Mouse (Mus musculus) left cerebral cortex, postnatal 10 days (tissue): ENCODE data around the gene Ublcp1. TPM values are rescaled to one million over a fixed set of nuclear protein-coding genes. Genes with fewer than 3 reads are reported as not detected.

Experiments used
- DNase-seq, 2 experiments: peaks; one replicate each; pipeline ENCODE4 v3.0.0; 2021 to 2022; ENCODE audit warnings: low spot score in 2 of 2, mixed read lengths in 1 of 2; ENCODE audit errors: extremely low spot score in 1 of 2
- intact Hi-C: fragments of 180-260 bp; cut with DNase I; formaldehyde crosslinking; loops from one replicate; pipeline ENCODE4 v1.15.1; 2025
- microRNA-seq: library from miRNA; unstranded; fragments of <30 nt; microRNA quantifications from one replicate; pipeline ENCODE4 v1.2.0, GENCODE M21; 2022
- total RNA-seq, 2 experiments: library from RNA; stranded (reverse); gene quantifications; 2 replicates each; pipeline ENCODE4 v1.2.3; 2021

Ublcp1 gene
- total RNA-seq, 2 experiments from 2014 or later: 33.7 to 37.9 TPM

DNA sequence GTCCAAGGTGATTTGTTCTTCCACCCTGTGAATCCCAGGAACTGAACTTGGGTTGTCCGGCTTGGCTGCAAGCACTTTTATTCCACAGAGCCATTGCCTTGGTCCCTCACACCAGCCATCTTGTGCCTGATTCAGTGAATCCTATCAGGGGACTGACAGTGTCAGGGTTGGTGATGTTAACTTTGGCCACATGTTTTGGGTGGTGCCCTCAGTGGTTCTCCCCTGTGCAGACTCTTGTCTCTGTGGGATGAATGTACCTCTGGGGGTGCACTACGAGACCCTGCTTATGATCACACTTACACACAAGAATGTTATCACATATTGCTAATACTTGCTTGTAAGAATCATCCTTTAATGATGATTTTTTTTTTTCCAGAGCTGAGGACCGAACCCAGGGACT is 40.3 kb downstream of the Ublcp1 start:
- DNase-seq: no peak
- intact Hi-C loops: no loop called here

DNA sequence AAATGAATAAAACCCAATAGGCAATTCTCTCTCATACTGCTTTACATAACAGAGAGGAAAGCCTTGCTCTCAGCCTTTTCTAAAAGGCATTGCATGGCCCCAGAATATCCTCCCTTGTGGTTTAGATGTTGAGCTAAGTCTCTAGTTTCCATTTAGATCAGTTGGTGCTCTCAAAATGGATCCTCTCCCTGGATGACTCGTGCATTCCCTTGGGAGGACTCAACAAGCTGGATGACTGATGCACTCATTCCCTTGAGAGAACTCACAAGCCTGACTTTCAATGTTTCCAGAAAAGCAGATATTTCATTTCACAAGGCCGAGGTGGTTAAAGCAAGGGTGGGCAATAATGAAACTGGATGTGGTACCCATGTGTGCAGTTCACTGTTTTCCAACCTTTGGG is 42.3 kb downstream of the Ublcp1 start:
- DNase-seq: no peak
- intact Hi-C loops: no loop called here

DNA sequence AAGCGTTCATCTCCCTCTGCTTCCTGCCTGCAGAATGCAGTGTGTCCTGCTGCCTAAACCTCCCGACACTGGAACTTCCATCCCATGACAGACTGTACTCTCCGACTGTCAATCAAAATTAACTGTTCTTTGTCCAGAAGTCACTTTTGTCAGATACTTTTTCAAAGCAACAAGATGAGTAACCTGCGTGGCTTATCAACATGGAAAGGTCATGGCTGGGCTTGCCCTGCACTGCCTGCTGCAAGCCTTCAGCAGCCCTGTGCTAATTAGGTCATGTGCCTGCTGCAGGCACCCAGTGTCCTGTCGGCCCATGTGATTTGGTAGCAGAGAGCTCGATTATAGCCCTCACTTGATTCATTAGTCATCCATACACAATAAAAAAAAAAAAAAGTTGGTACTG is 44.7 kb downstream of the Ublcp1 start:
- intact Hi-C loops: no loop called here
- DNase-seq: no peak

DNA sequence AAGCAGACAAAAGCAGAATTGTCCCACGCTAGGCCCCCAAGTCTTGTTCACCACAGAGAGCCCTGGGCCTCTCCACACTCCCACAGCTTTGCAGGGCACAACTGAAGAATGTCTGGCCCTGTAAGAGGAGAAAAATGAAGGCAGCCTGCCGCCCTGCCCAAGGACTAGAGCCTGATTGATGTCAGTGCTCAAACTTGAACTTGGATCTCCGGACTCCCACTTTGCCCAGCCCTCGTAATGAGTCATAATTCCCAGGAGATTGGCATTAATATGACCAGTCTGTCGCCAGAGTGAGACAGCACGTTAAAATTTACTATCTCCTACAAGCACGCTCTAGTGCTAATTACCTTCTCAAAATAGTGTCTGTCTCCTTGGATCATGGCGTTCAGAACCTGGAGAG is 45.3 kb downstream of the Ublcp1 start:
- no peak for DNase-seq
- intact Hi-C loops: no loop called here

DNA sequence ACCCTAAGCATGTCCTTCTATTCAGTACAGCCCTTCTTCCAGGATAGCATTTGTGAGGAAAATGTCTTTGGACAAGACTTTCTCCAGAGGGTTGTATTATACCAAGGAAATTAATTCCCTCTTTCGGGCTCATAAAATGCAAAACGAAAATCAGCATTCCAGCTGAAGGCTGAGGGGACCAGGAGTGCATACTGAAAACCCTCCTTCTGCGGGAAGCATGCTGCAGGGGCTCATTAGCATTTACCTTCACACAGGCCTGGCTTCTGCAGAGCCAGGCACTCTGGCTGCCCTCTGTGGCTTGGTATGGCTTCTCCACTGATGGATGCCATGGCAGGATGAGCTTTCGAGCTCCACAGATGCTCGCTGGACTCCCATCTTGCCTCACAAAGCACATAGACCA is 46.3 kb downstream of the Ublcp1 start:
- DNase-seq: no peak
- intact Hi-C loops: no loop called here

DNA sequence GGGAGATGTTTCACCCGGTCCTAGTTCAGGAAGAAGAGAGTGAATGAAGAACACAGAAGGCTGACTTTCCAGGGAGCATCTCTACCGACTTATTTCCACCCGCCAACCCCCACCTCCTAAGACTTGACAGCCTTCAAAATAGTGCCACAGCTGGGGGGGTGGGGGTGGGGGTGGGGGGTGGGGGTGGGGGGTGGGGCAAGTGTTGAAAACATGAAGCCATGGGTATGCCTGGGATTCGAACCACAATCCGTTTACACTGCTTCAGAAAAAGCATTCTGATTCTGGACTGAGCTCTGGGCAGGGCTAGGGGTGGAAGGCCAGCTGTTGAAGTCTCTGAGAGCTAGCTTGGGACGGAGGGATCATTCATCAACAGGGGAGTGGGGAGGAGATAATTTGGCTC is 47.0 kb downstream of the Ublcp1 start:
- DNase-seq: no peak
- intact Hi-C loops: no loop called here

DNA sequence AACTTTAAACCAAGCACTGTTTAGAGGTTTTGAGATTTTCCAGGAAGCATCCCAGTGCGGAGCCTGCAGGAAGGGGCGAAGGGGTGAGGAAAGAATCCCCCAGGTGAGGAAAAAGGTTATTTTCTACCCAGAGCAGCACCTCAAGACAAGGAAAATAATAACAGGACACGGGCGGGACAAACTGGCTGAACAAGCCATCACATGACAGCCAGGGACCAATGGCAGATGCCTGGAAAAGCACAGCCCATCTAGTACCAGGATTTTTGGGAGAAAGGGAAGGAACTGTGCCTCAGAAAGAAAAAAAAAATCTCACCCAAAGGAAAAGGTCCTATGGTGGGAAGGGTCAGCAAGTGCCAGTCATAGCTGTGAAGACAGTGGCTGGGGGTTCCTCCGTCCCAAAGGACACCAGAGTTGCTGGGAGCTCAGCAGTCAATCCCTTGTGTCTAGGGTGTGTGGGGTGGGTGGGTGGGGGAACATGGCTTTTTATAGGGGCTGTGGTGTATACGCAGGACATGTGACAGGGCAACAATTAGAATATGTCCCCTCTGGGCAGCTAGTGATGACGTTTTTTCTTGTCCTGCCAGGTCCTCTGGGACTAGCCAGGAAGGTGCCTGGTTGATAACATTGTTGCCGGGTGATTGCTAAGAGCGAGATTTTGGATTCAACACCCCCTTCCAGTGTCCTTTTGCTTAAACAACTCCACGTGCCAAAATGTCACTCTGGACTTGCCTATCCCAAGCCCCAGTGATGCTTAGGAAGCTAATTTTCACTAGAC is 47.8 kb downstream of the Ublcp1 start:
- no peak for DNase-seq
- intact Hi-C loops: no loop called here

DNA sequence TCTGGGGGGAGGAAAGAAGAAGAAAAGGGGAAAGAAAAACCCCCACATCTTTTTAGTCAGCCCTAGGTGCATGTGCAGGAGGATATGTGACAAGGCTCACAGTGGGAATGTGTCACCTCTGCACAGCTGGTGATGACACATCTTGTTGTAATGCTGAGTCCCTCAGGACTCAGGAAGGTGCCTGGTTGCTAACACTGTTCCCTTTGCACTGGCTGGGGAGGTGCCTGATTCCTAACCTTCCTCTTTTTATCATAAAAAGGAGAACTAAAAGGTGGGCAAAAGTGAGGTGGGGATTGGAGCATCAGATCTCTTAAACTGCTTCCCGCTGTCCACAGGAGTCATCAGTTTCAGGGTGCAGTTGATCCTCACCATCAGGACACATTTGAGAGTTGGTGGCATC is 52.9 kb downstream of the Ublcp1 start:
- DNase-seq: no peak
- intact Hi-C loops: no loop called here

DNA sequence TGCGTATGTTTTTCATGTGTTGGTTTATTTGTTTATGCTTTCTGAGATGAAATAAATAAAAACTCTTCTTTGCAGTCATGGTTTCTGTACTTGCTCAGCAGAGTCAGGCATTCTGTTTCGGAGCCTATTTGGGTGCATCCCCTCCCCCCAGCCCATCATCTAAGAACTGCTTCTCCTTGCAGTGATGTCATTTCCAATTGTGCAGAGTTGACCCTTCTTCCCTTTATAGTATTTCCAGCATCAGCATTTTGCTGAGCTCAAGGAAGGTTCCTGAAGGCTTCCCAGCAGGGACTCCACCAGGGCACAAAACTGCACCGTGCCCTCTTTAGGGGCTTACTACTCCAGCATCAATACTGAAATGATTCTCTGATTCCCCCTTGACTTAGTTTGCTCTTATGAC is 55.7 kb downstream of the Ublcp1 start:
- intact Hi-C loops: no loop called here
- no peak for DNase-seq

DNA sequence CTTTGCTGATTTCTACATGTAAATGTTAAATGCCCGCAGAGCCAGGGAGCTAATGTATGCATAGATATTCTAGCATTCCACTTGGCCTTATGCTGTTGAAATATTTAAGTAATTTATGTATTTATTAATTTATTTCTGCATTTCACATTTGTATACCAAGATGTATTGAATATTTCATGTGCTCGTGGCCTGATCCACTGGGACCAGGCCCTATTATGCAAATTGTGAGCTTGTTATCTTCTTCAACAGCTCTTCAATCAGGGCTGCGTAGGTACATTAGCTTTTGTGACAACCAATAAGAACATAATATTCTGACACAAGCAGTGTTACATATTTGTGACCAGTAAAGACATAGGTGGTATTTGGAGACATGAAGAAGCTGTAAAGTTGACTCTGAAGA is 56.9 kb downstream of the Ublcp1 start:
- DNase-seq: no peak
- intact Hi-C loops: no loop called here

DNA sequence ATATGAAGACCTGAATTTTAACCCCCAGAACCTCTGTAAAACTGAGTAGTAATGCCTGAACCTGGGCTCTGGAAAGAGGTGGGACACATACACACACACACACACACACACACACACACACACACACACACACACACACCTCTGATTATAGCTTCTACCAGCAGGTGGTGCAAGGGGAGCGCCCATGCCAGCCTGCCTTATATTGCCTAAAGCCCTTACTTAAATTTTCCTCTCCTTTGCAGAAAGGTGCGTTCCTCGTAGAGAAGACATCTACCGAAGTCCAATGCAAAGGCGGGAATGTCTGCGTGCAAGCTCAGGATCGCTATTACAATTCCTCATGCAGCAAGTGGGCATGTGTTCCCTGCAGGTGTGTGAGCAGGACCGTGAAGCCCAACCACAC is 58.0 kb downstream of the Ublcp1 start:
- DNase-seq: no peak

DNA sequence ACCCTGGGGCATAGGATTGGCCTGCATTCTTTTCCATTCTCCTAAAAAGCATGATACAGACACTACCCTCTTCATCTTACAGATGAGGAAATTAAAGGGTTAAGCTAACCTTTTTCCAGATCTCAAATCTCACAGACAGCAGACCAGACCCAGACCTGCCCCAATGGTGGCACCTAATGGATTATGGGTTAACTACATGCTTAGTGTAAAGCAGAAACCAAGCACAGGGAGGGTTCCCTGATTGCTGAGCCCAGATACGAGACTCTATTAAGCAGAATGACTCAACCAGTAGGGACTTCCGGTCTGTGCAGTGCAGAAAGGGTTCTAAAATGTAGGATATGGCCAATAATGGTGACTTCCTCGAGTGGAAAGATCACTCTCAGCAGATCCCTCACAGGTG is 59.9 kb downstream of the Ublcp1 start:
- intact Hi-C loops: no loop called here
- no peak for DNase-seq

More for the DNA sequence above, 58.0 kb downstream of the Ublcp1 start:
- intact Hi-C loops: no loop called here

DNA sequence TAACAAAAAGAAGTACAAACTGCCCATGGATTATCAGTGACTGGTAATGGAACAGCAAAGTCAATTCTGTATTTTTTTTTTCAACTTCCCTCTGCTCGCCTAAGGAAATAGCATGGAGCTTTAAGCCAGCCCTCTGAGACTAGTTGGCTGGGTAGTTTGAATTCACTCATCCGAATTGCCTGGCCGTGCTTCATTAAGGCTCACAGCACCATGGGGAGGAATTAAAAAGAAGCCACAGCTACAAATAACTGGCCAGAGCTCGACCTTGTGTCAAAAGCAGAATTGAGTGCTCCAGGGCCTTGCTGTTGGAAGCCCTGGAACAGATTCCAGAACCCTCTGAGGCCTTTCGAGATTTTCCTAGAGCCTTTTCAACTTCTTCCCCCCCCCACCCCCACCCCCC is 61.7 kb downstream of the Ublcp1 start:
- no peak for DNase-seq
- intact Hi-C loops: no loop called here

DNA sequence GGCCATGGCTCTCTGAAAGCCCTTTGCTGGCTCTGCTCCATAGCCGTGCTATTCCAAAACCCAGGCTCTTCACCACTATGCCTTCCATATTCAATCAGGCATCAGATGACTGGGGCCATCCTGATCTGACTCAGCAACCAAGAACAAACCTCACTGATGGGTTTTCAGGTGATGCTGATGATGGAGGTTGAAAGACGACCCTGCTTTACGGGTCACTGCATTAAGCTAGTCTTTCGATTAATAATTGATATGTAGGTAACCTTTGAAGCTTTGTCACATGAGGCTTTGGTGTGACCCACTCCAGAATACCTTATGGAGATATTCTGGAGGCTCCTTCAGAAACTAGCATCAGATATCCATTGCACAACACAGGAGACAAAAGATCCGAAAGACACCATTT is 63.8 kb downstream of the Ublcp1 start:
- intact Hi-C loops: no loop called here
- DNase-seq: no peak

DNA sequence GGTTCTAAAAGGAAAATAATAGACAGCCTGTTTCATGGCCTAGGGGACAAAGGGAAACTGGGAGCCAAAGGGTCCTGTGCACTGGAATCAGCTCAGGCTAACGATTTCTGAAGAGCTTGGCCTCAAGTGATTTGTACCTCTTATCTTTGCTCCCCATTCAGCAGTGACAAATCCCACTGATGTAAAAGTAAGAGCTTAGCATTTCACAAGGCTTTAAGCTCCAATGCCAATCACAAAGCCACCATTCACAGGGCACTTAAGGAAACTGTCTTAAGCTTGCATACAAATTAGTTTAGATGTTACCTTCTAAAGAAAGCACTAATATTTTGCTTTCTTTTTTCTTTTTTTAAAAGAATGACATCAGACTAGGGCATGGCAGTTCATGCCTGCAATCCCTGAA is 64.3 kb downstream of the Ublcp1 start:
- intact Hi-C loops: no loop called here
- no peak for DNase-seq

DNA sequence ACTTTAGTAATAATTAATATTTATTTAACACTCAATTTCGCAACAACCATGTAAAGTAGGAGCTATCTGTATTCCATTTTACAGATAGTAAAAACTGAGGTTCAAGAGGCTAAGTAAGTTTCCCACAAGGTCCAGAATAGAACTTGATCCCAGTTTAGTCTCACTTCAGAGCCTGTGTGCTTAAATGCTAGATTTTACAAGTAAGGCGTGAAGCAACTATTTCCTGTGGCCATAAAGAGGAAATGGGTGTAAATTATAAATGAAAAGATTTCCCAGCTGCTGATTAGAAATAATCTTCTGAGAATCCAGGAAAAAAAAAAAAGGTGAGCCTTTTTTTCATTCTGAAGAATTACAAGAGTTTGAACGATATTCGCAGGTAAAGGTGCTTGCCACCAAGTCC is 65.2 kb downstream of the Ublcp1 start:
- intact Hi-C loops: no loop called here
- DNase-seq: no peak

Small RNAs within 50 kb of the gene (microRNA-seq; reads per million reads assigned to microRNA genes)
- not detected for gene Gm22121

Other genes with a start within 250 kb of the Ublcp1 start
- not detected for gene Il12b, start 70.4 kb downstream of the Ublcp1 start, total RNA-seq
- 100 to 1,000 TPM in 1 of 2 experiments, 10 to 100 TPM in 1; 95.9 to 106 TPM for gene Rnf145, start 48.5 kb upstream of the Ublcp1 start, total RNA-seq
- gene Ebf1, start 146.8 kb upstream of the Ublcp1 start, total RNA-seq: 1 to 10 TPM; 3.6 to 5.0 TPM